Mouse (Mus musculus): ENCODE results near the gene Irf3.
A peak's percentile ranks its signal among the peaks of the same experiment; 100 is the strongest.

Gene Irf3

DNA sequence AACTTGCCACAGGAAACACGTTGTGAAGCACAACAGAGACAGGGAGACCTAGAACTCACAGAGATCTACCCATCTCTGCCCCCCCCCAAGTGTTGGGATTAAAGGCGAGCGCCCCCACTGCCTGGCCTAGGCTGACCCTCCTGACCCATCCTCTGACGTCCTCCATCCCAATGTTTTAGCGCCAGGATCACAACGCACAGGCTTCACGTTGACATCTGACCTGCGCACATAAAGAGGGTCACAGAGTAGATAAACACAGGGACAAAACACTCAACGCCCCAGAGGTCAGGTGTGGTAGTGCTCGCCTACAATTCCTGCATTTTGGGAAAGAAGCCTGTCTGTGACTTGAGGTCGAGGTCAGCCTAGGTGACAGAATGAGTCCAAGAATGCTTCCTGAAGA is 39.3 kb downstream of the Irf3 start:
- DNase-seq: no peak

DNA sequence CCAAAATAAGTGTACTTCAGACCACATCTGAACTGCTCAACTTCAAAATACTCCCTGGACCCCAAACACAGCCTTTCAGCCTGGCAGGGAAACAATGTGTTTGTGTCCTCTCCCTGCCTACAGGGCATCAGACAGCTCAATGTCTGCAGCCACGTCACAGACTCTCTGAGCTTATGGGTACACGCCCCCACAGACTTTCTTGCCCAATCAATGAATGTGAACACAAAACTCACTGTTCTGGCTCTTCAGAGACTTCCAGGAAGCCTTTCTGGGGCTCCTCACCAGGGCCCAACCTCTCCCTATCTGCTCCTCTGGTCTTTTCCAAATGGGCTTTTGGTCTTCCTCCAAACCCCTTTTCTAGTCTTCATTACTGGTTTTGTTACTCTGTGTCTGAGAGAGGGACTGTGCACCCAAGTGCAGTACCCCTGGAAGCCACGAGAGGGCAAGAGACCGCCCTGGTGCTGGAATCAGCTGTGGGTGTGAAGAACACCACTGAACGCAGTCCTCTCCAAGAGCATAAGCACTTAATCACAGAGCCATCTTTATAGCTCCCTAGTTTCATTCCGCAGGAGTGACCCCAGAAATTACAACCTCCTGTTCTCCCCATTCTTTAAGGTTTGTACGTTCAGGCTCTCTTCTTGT is 40.4 kb downstream of the Irf3 start:
- peak; percentile 84 for DNase-seq

DNA sequence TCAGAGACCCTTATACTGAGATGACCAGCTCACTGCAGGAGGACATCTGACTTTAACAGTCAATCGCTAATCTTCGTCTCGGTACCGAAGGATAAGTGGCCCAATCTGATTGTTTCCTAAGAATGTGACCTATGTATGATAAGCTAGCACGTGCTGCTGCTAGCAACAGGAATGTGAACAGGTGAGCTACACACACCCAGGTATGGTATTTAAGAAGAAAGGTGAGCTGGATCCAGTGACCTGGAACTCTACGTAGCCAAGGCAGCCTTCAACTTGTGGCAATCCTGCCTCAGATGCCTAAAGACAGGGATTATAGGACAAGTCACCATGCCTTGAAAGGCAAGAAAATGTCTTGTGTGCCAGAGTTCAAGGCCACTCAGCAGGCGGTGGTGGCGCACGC is 41.0 kb downstream of the Irf3 start:
- no peak for DNase-seq

DNA sequence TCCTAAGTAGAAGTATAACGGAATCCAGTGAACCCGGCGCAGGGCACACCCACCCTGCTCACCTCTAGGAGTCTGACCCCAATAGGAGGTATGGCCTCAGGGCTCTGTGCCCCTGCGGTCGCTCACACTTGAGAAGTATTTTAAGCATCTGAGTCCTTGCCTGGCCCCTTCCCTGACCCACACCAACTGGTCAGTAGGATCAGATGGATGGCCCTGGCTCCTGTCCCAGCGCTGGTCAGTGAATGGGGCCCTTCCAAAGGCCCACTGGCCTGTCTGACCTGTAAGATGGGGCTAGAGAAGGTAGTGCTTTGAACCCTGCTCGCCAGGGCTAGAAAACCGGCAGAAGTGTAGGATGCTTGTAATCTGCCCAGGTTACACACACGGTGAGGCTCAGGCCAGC is 43.4 kb downstream of the Irf3 start:
- no peak for DNase-seq

DNA sequence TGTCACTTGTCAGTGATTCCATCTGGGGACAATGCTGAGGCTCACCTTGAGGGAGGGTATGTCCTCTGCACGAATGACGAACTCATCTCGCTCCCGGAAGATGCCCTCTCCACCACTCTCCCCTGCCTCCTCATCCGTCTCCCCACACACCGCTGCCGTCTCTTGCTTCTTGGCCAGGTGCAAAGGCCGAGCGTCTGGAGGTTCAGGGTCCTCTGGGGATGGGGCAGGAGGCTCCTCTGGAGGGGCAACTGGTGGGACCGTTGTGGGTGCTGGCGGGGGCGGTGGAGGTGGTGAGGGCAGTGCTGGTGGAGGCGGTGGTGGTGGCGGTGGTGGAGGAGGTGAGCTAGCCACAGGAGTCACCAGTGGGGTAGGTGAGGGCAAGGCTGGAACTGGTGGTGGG is 45.9 kb downstream of the Irf3 start:
- DNase-seq: no peak

DNA sequence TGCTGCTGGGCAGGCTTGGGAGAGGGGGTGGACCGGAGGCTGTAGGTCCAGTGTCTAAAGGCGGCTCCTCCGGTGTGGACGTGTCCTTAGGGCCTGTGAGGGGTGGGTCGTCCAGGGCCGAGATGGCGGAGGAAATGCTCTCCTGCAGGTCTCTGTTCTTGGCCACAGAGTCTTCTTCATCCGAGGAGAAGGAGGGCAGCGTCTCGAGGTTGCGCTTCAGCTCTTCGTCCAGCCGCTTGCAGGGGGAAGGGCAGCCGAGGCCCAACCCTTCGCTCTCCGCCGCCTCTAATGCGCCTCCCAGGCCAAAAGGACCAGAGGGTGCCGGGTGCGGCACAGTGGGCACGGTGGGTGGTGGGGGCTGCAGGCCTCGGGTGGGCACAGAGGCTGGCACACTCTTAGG is 48.3 kb downstream of the Irf3 start:
- DNase-seq: no peak

DNA sequence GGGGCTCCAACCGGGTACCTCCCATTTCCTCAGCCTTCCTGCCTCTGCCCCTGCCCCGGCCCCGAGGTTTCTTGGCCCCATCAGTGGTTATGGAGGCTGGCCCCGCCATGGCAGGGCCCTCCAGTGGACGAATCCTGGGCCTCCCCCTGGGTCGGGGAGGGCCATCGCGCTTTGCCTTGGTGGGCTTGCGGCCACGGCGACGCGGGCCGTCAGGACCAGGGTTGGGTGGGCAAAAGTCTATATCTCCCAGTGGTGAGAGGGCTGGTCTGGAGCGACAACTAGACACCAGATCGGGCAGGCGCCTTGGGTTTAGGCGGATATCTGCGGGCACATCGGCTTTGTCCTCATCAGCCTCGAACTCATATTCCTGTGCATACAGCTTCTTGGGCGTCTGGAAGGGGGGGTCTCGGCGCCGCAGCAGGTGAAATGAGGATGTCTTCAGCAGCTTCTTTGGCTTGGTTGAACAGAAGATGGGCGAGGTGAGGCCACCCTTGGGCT is 49.5 kb downstream of the Irf3 start:
- no peak for DNase-seq

DNA sequence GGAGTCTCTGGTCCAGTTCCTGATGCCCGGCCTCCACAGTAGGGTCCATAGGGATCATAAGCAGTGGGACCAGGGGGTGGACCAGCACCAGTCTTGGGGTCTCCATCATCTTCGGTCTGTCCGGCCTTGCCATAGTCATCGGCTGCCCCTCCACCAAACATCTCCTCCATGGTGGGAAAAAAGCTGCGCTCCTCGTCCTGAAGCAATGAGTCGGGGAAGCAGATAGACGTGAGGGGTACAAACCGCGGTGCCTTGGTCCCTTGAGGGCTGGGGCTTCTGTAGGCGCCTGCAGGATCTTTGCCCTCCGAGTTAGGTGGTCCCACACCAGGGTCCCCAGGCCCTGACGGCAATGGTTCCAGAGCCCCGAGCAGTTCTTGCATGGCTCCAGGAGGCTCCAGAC is 50.0 kb downstream of the Irf3 start:
- no peak for DNase-seq

DNA sequence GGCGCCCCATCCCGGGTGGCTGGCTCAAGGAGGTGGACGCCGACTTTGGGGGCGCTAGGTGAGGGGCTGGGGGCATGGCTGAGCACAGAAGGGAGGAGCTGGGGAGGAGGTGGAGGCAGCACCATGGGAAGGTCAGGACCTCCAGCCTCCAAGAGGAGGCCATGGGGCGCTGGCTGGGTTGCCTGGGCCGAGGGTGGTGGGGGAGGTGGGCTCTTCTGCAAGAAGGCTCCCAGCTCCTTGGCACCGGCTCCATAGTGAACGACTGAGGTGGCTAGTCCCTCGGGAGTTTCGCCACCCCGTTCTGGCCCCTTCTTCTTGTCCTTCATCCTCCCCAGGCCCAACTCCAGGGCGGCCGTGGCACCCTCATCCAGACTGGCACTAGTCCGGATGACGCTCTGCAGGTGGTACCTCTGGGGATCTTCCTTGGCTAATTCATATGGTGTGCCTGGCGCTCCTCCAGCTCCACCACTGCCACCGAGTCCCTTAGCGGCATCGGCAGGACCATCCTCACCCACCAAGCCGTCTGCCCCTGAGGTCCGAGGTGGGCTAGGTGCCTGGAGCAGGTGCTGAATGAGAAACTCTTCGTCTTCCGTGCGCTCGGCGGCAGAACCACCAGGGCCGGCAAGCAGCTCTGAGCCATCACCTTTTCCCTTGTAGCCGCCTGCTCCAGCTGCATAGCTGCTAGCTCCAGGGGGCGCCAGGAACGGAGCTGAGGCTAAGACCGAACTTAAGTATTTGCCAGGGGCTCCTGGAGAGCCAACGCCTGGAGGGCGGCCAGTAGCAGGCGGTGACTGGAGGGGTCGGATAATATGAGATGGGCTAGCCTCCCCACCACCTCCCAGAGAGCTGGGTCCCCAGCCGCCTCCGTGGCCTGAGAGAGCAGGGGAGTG is 50.8 kb downstream of the Irf3 start:
- DNase-seq: peak; percentile 7

DNA sequence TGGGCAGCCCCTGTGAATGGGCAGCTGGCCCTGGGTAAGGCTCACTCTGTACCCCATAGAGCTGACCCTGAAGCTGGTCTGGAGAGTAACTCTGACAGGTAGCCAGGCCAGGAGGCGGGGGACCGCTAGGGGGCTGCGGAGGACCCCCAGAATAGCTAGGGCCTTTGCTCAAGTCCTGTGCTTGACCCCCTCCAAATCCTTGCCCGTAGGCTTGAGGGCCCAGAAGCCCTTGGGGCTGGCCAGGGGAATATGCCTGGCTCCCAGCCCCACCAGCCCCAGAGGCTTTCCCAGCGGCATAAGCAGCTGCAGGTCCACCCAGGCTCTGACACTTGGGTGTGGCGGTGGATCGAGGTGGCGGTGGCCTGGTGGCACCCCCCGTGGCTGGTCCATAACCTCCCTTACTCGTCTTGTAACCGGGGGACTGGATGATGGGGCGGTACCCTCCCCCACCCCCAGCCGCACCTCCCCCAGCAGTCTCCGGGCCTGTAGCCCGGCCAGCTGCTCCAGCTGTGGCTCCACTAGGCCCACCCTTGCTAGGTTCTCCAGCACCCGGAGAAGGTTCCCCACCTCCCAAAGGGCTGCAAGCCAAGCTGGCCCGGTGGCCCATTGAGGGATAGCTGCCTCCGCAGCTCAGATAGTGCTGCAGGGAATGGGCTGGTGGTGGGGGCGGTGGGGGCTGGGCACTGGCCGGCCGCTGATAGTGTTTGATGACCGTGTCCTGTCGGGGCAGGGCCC is 51.6 kb downstream of the Irf3 start:
- no peak for DNase-seq

DNA sequence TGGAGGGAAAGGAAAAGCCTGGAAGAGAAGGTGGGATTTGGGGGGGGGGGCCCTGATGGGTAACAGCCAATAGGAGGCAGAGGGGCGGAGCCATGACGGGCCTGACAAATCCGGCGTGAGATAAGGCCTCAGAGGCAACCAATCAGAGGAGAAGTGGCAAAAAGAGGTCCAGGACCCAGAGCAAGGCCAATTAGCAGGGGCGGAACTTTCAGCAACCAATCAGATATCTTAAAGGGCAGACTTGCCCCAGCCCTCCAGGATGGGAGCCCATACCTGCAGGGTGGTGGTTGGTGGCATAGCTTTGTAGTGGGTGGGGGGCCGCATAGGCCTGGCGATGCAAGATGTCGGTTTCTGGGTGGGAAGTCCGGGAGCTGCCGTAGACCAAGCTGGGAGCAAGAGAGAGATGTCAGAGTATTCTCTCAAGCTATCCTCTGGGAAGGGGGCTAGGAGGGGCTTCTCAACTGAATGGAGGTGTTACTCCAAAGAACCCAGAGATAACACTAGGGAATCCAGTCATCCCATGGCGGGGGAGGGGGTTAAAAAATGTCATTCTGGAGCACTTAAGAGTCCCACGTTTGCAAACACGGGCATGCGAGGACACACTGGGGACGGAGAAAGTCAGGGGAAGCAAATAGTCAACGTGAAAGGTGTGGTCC is 53.6 kb downstream of the Irf3 start:
- peak; percentile 88 for DNase-seq

DNA sequence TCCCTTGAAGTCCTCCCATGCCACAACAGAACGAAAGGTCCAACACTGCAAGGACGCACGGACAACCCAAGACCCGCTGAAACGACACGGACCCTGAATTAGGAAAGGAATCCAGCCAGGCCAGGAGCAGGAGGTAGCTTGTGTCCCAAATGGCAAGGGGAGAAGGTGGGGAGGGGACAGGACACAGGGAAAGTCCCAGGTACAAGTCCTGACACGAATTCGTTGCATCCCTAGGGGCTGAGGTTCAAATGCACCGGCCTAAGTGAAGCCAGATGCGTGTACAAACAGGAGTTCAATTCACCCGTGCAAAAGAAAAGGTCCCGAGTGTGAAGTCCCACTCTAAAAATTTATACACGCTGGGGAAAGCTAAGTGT is 54.1 kb downstream of the Irf3 start:
- DNase-seq: no peak
